Mouse (Mus musculus): ENCODE measurements at regions not wholly inside any gene's neighbourhood (a gene's known extent, or its start where the extent isn't known, plus 50 kb on each side); places are given as distances from the start of the nearest gene placed in this dataset.

DNA sequence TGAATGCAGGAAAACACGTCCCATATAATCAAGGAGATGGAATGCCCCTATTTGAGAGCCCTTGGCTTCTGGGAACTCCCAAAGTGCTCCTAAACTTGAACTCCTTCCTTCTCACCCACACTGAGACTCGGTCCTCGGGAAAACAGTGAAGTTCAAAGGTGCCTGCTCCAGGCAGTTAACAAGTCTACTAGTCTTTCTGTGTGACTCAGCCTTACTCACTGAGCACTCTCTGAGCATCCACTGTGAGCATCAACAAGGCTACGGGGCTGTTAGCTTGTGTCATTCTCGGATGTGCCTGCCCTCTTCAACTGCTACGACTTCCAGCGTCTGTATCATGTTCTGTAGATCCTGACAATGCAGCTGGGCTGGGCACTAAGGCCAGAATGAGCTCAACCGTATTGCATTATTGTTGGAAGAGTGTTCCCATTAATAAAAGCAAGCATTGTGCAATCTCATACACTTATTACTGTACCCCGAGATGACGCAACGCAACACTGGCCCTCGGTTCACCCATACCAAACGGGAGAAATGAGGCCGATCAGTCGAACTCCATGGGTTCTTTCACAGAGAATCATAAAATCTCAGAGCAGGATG, 96.1 kb upstream of the Egr2 start:
- DNase-seq, result no peak

GRCm38 (mm10) chr10:67439844-67440243, 95.4 kb upstream of the Egr2 start:
- DNase-seq, result no peak

GRCm38 (mm10) chr10:67441243-67441642, 94.0 kb upstream of the Egr2 start:
- no peak for DNase-seq

DNA sequence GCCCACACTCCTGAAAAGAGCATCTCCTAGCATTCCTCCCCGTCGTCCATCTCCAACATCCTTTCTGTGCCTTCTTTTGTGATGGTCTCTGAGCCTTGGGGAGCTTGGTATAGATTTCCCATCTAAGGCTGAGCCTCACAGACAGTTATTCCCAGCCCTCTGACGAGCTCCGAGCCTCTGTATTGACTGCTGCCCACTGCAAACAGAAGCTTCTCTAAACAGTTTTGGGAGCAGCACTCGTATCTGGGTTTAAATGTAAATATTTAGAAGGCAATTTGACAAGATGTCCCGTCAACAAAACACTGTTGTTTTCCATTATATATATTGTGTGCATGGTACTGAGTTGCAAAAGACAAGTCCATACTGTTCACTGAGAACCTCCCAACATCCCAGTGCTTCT, 86.4 kb upstream of the Egr2 start:
- no peak for DNase-seq

DNA sequence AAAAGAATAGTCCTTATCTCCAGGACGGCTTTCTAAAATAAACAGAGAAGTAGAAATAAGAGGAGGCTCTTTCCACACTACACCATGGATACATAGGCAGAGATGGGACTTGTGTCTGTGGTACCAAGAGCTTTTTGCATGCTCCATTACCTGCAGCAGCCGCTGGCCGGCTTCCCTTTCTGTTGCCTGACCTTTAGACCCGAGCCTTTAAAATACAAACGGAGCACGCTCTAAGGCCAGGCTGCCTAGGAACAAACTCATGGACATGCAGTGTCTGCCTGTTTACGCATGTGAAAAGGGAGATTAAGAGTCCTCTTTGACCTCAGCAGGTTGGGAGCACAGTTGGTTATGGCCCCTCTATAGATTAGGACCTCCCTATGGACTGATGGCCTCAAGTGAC, 81.1 kb upstream of the Egr2 start:
- DNase-seq, result no peak

DNA sequence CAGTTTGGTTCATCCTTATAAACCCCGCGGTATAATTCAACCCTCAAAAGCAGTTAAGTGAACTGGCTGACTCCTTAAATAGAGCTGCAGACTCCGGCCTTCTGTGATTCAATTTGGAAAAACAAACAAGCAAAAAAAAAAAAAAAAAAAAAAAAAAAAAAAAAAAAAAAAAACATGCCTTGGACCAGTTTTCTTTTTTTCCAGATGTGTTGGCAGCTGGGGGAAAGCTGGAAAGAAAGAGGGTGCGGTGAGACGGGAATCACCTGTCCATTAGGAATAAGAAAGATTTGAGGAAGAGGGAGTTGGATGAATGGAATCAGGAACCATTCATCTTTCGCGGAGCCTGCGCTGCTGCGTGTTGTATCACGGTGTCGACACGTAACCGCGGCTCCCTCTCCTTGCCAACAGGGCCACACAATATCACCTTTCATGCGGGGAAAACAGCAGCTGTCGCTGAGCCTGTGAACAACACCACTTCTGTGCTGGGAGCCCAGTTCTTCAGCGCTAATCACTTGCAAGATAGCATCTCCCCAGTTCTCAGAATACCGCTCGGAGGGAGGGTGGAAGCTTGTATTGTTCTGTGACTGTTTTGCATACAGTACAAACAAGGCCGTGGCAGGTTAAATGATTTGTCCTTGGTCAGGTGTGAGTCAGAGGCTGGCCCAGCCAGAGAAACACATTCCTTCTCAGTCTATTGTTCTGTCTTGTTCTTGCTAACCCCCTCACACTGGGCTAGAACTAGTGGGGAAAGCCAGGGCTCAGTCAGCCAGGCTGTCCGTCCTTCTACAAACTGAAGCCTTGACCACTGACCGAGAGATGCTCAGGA, 76.6 kb upstream of the Egr2 start:
- DNase-seq, result no peak

DNA sequence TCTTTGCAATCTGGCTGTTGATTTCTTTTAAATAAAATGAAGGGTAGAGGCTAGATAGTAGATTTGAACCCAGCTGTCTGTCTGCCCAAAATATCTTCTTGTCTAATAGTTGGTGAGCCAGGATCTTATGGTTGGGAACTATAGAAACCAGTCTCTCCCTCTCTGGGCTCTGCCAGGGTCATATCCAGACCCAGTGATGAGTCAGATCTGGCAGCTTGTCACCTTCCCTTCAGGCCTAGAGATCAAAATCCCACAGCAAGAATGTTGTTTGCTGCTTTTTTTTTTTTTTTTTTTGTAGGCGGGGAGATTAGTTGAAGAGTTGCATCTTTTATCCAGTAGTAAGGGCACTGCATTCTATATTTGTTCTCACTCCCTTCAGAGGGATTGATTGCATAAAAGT, 74.0 kb upstream of the Egr2 start:
- no peak for DNase-seq

GRCm38 (mm10) chr10:67461862-67462261, 73.4 kb upstream of the Egr2 start:
- DNase-seq, result no peak

DNA sequence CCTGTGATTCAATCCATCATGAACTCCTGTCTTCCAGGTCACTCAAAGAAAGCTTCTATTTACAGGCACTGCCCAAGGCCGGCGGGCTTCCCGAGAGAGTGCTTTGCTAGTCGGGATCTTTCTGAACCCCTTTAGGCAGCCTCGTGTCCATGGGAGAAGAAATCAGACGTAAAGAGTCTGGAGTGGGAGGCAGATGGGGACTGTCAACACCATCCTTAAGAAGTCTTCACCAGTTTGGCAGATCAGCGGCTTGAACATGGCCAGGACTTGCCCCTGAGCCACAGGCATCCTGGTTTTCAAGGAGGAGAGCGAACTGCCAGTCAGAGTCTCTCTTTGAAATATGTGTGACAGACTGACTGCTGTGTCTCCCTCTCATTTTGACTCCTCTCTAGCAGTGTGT, 66.6 kb upstream of the Egr2 start:
- no peak for DNase-seq

- DNase-seq, result no peak
Observed at GRCm38 (mm10) chr10:67473016-67473415, 62.3 kb upstream of the Egr2 start.

GRCm38 (mm10) chr10:67474336-67474735, 60.9 kb upstream of the Egr2 start:
- DNase-seq, result no peak

DNA sequence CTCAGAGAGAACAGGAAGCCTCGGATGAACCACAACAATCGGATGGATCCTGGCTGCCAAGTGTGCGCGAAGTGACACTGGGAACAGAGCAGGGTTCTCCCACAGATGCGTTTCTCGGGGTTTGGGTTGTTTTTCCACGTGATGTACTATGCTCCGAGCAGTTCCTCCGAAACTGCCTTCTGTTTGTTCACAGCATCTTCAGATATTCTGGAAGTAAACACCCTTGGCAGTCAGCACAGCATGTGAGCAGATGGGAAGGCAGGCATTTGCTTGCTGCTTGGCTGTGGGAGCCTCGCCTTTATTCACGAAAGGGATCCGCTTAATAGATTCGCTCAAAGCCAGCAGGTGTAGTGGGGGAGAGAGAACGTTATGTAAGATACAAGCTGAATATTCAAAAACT, 53.0 kb upstream of the Egr2 start:
- DNase-seq, result no peak

DNA sequence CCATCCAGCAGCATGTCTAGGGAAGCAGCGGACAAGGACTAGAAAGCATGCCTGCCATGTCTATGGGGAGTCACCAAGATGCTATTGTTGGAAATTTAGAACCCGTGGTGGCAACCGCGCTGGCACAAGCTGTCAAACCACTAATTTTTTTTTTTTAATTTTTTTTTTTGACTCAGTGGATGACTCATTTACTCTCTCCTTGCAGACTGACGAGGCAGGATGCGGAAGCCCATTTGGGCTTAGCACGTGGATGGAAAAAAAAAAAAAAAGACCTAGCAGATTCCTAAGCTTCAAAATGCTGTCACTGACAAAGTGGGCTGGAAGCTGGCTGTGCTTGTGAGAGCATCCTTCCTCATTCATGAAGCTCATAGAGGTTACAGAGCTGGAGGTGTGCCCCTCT, 51.9 kb upstream of the Egr2 start:
- no peak for DNase-seq

DNA sequence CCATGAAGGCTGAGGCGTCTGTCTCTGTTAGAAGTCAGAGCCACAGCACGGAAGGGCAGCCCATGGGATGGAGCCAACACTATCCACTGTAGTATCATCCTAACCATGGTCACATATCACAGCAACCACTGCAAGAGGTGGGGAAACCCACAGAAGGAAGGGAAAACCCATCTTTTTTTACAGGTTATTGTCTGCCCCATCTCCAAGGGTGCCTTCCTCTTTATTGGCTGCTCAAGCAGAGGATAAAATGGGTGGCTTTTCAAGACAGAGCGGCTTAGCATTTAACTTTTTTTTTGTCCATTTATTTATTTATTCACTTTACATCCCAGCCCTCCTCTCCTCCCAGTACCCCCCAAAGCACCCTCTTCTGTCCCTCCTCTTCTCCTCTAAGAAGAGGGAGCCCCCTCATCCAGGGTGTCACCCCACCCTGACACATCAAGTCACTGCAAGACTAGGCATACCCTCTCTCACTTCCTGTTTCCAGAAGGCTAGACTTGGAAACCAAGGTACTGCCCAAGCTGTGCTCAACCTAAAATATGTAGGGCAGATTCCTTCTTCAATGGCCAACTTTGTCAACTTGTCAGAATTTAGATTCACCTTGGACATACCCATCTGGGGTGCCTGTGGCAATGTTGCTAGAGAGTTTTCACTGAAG, 51.1 kb upstream of the Egr2 start:
- DNase-seq, result no peak
